Mouse (Mus musculus): ENCODE data around the gene Olfr427.
"Not testable (repeated sequence)": the region's sequence is repeated elsewhere in the genome, so short reads cannot be mapped to it uniquely, and the experiment has no call there.

The Olfr427 gene

DNA sequence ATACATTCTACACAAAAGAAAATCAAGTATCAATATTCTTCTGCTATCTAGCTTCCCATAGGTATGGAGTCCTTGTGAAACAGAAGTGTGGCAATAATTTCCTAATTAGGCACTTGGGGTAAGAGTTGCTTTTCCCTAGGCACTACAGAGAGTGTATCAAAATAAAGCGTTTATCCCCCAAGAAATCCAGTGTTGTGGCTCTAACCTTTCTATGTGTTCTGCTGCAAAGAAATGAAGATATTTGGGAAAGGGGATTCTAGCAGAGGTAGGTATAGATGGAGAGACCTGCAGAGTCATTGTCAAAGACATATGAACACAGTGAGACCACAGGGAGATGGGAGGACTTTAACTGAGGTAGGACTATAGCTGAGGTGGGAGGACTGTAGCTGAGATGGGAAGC, at the start of gene Olfr427:
Gene Olfr427 (plus strand): TSS at position 301 of the 400 bp plus-strand sequence.
- no peak for DNase-seq (ENCODE audit: low spot score)

DNA sequence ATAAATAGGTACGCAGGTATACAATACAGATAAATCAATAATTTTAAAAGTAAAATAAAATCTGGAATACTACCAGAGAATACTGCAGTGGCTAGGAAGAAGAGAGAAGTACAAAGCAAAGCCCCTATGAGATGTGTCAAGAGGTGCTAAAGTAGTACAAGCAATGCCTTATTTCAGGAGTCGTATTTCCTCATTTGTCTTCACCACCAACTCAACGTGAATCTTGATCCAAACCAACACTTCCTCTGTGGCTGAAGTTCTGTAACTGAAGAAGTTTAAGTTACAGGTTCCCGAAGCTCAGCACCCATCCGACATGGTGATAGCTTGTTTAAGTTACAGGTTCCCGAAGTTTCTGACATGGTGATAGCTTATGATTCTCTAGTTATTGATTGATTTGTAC, 48.5 kb upstream of the Olfr427 start:
- DNase-seq (ENCODE audit: low spot score) = not testable (repeated sequence)

DNA sequence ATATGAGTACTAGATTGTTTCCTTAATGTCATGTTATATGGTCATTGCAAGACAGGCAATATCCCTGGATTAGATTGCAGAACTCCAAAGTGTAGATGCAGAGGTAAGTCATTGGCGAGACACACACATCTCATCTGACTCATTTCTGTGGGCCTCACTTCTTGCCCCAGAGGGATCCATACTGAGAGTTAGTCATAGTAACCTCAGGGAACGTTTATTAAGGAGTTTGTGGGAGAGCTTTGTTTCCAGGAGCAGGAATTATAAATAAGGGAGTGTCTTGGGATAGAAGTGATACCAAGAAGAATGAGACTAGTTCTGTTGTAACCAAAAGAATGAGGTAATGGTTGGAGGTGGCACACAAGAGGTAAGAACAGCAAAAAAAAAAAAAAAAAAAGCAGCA, 47.8 kb upstream of the Olfr427 start, which contains the start of gene Olfr432:
Gene Olfr432 (plus strand): TSS at position 313 of the 400 bp plus-strand sequence.
- no peak for DNase-seq (ENCODE audit: low spot score)

DNA sequence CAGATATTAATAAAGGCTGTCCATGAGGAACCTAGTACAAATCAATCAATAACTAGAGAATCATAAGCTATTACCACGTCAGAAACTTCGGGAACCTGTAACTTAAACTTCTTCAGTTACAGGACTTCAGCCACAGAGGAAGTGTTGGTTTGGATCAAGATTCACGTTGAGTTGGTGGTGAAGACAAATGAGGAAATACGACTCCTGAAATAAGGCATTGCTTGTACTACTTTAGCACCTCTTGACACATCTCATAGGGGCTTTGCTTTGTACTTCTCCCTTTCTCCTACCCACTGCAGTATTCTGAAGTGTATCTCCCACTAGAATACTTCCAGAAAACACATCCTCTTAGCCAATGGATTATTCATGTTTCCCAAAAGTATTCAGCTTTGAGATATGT, 47.3 kb upstream of the Olfr427 start:
- not testable (repeated sequence) for DNase-seq (ENCODE audit: low spot score)

DNA sequence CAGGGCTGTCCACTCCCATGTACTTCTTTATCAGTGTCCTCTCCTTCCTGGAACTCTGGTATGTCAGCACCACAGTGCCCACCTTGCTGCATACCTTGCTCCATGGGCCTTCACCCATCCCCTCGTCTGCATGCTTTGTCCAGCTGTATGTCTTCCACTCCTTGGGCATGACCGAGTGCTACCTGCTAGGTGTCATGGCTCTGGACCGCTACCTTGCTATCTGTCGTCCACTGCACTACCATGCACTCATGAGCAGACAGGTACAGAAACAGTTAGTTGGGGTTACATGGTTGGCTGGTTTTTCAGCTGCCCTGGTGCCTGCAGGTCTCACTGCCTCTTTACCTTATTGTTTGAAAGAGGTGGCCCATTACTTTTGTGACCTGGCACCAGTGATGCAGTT, 46.2 kb upstream of the Olfr427 start:
- no peak for DNase-seq (ENCODE audit: low spot score)

- no peak for DNase-seq (ENCODE audit: low spot score)
Observed at GRCm38 (mm10) chr1:174051515-174051914, 45.2 kb upstream of the Olfr427 start.

GRCm38 (mm10) chr1:174051931-174052536, 44.7 kb upstream of the Olfr427 start:
- DNase-seq (ENCODE audit: low spot score) = no peak

GRCm38 (mm10) chr1:174052981-174053380, 43.7 kb upstream of the Olfr427 start:
- no peak for DNase-seq (ENCODE audit: low spot score)

DNA sequence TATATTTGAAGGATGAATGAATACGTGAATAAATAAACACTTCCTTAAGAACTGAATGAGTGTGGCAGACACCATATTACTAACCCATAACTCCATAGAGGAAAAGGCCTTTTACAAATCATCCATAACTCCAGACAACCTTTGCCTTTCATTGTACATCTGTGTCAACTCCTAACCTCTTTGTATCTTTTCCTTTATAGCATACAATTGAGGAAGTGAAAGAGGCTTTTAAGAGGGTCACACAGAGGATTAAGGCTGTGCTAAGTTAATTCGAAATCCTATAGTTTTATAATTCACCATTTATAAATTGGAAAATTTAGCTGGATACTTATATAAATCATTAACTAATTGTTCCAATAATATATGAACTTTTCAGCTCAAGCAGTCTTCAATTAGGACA, 41.4 kb upstream of the Olfr427 start:
- DNase-seq (ENCODE audit: low spot score) = no peak

DNA sequence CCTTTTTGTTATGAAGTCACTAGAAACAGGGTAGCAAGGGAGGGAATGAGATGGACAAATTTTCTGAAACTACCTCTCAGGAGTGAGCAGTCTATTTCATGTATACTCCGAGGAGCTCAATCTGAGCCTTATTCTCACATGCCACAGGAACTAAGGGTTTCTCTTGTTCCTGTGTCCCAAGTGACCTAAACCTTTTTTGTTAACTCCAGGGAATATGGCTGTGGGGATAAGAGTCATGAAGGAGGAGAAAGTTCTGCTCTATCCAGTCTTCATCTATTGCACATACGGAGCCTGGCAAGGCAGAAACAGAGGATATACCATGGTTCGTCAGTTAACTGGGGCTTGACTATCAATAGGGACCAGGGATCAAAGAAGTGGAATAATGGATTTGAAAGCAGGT, 30.4 kb upstream of the Olfr427 start, which contains the start of gene Olfr430:
Gene Olfr430 (plus strand): TSS at position 301 of the 400 bp plus-strand sequence.
- no peak for DNase-seq (ENCODE audit: low spot score)

DNA sequence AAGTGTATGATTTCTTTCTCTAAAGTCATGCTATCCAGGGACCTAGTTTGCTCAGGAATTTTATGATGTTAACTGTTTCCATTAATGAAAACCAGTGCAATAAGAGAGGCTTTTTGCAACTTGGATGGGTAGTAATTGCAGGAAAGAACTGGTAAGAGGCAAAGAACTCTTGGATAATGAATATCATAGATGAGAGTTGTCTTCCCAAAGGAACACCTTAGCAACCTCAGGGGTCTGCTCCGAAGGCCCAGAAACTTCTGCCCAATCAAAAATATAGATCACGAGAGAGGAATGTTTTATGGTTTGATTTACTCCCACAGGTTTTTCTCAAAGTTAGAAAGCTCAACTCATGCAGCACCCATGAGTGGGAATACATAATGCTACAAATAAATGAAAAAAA, 12.7 kb upstream of the Olfr427 start, which contains the start of gene Olfr429:
Gene Olfr429 (plus strand): TSS at position 301 of the 400 bp plus-strand sequence.
- DNase-seq (ENCODE audit: low spot score) = no peak

- DNase-seq (ENCODE audit: low spot score) = no peak
Observed at GRCm38 (mm10) chr1:174103735-174104134, 7.0 kb downstream of the Olfr427 start.

GRCm38 (mm10) chr1:174121062-174121461, 24.4 kb downstream of the Olfr427 start, which contains the start of gene Olfr231:
Gene Olfr231, minus strand, starts transcription at chr1:174121162.
- no peak for DNase-seq (ENCODE audit: low spot score)

- no peak for DNase-seq (ENCODE audit: low spot score)
Observed at GRCm38 (mm10) chr1:174131217-174131616, 34.5 kb downstream of the Olfr427 start, which contains the start of gene Olfr424. Gene Olfr424, plus strand, starts transcription at chr1:174131517.

DNA sequence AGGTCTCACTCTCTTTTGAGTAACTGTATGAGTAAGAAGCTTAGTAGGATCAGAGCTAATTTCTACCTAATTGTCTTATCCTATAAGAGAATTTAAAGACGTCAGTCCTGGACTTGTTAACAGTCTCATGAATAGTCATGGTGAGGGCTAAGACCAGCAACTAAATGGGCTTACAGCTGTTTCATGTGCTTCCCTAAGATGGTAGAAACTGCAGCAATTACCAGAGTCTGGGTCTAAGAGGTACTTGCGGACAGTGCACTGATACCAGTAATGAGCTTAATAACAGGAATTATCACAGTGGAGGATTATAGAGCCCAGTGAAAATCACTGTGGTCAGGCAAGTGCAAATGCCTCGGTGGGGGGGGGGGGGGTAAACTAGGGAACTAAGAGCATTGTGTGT, 35.3 kb downstream of the Olfr427 start:
- no peak for DNase-seq (ENCODE audit: low spot score)

- no peak for DNase-seq (ENCODE audit: low spot score)
Observed at GRCm38 (mm10) chr1:174141384-174141783, 44.7 kb downstream of the Olfr427 start.

- no peak for DNase-seq (ENCODE audit: low spot score)
Observed at GRCm38 (mm10) chr1:174146696-174147095, 50.0 kb downstream of the Olfr427 start.

- DNase-seq (ENCODE audit: low spot score) = no peak
Observed at GRCm38 (mm10) chr1:174149289-174149688, 52.6 kb downstream of the Olfr427 start.

Measured in ovary, postnatal 14 days (tissue).